Mouse (Mus musculus): ENCODE measurements around the gene Cnpy3. TPM values are rescaled to one million over a fixed set of nuclear protein-coding genes. Genes with fewer than 3 reads are reported as not detected.

The Cnpy3 gene
- total RNA-seq, 2 experiments from 2014 or later: 68.6 to 121 TPM

GRCm38 (mm10) chr17:46690665-46691064, 61.3 kb downstream of the Cnpy3 start:
- ATAC-seq (replicated peaks; ENCODE audit: poor library complexity, severe bottlenecking): no peak

DNA sequence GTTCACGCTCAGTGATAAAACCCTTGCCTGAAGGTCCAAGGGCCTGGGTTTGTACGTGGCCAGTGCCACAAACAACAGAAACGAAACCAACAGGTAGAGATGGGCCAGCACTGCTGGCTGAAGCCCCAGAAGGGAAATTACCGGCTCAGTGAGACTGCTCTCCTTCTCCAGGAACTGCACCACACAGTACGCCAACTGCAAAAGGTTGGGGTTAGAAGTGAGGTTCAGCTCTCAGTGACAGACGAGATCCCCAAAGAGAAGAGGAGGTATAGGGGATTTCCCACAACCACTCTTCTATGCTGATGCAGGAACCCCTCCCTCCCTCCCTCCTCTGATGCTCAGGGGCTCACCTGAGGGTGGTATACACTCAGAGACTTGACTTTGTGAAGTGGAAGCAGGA, 66.1 kb downstream of the Cnpy3 start:
- ATAC-seq (replicated peaks; ENCODE audit: poor library complexity, severe bottlenecking): no peak

Other genes starting within 250 kb of the Cnpy3 start
- 14.2 and 34.8 TPM in 2 replicates for gene Cul9, start 205.8 kb downstream of the Cnpy3 start, total RNA-seq (2014; fragmentation: Nextera tagmentation)
- gene Cul9, start 205.8 kb downstream of the Cnpy3 start, total RNA-seq (2017): 7.5 and 8.9 TPM in 2 replicates
- gene Srf, start 196.0 kb downstream of the Cnpy3 start, total RNA-seq (2014; fragmentation: Nextera tagmentation): 27.4 and 42.7 TPM in 2 replicates
- gene Srf, start 196.0 kb downstream of the Cnpy3 start, total RNA-seq (2017): 29.6 and 47.7 TPM in 2 replicates
- gene Ptk7, start 122.7 kb downstream of the Cnpy3 start, total RNA-seq (2014; fragmentation: Nextera tagmentation): 3.6 and 4.3 TPM in 2 replicates
- 3.7 and 3.8 TPM in 2 replicates for gene Ptk7, start 122.7 kb downstream of the Cnpy3 start, total RNA-seq (2017)
- gene Klc4, start 106.2 kb downstream of the Cnpy3 start, total RNA-seq (2014; fragmentation: Nextera tagmentation): 5.6 and 8.5 TPM in 2 replicates
- gene Klc4, start 106.2 kb downstream of the Cnpy3 start, total RNA-seq (2017): 7.9 and 11.5 TPM in 2 replicates
- gene Mrpl2, start 106.0 kb downstream of the Cnpy3 start, total RNA-seq (2014; fragmentation: Nextera tagmentation): 106 and 113 TPM in 2 replicates
- 103 and 133 TPM in 2 replicates for gene Mrpl2, start 106.0 kb downstream of the Cnpy3 start, total RNA-seq (2017)
- 16.8 and 21.6 TPM in 2 replicates for gene Cul7, start 101.9 kb downstream of the Cnpy3 start, total RNA-seq (2014; fragmentation: Nextera tagmentation)
- gene Cul7, start 101.9 kb downstream of the Cnpy3 start, total RNA-seq (2017): 10.0 and 13.2 TPM in 2 replicates
- 15.7 and 21.3 TPM in 2 replicates for gene Rrp36, start 77.9 kb downstream of the Cnpy3 start, total RNA-seq (2014; fragmentation: Nextera tagmentation)
- gene Rrp36, start 77.9 kb downstream of the Cnpy3 start, total RNA-seq (2017): 48.2 and 66.9 TPM in 2 replicates
- gene Mea1, start 73.4 kb downstream of the Cnpy3 start, total RNA-seq (2014; fragmentation: Nextera tagmentation): 56.5 and 76.8 TPM in 2 replicates
- gene Mea1, start 73.4 kb downstream of the Cnpy3 start, total RNA-seq (2017): 73.8 and 82.4 TPM in 2 replicates
- gene Klhdc3, start 71.3 kb downstream of the Cnpy3 start, total RNA-seq (2014; fragmentation: Nextera tagmentation): 62.5 and 77.9 TPM in 2 replicates
- gene Klhdc3, start 71.3 kb downstream of the Cnpy3 start, total RNA-seq (2017): 26.8 and 30.9 TPM in 2 replicates
- gene Ppp2r5d, start 47.1 kb downstream of the Cnpy3 start, total RNA-seq (2014; fragmentation: Nextera tagmentation): 48.7 and 49.3 TPM in 2 replicates
- gene Ppp2r5d, start 47.1 kb downstream of the Cnpy3 start, total RNA-seq (2017): 45.9 and 57.1 TPM in 2 replicates
- 9.7 and 22.9 TPM in 2 replicates for gene Pex6, start 40.8 kb downstream of the Cnpy3 start, total RNA-seq (2014; fragmentation: Nextera tagmentation)
- gene Pex6, start 40.8 kb downstream of the Cnpy3 start, total RNA-seq (2017): 11.3 and 13.2 TPM in 2 replicates
- gene Gnmt, start 23.0 kb downstream of the Cnpy3 start, total RNA-seq (2014; fragmentation: Nextera tagmentation): 1.1 TPM in 1 of 2 replicates, not detected in the other
- gene Gnmt, start 23.0 kb downstream of the Cnpy3 start, total RNA-seq (2017): 1.0 TPM in 1 of 2 replicates, not detected in the other
- gene Ptcra, start 11.5 kb upstream of the Cnpy3 start, total RNA-seq (2014; fragmentation: Nextera tagmentation): 1.3 TPM in 1 of 2 replicates, not detected in the other
- not detected in 2 replicates for gene Ptcra, start 11.5 kb upstream of the Cnpy3 start, total RNA-seq (2017)
- gene 2310039H08Rik, start 20.4 kb upstream of the Cnpy3 start, total RNA-seq (2014; fragmentation: Nextera tagmentation): 18.0 and 37.9 TPM in 2 replicates
- gene 2310039H08Rik, start 20.4 kb upstream of the Cnpy3 start, total RNA-seq (2017): 21.5 and 26.9 TPM in 2 replicates
- 77.5 and 102 TPM in 2 replicates for gene Rpl7l1, start 30.5 kb upstream of the Cnpy3 start, total RNA-seq (2014; fragmentation: Nextera tagmentation)
- gene Rpl7l1, start 30.5 kb upstream of the Cnpy3 start, total RNA-seq (2017): 153 and 206 TPM in 2 replicates
- gene Bicral, start 106.3 kb upstream of the Cnpy3 start, total RNA-seq (2014; fragmentation: Nextera tagmentation): 24.6 and 25.8 TPM in 2 replicates
- gene Bicral, start 106.3 kb upstream of the Cnpy3 start, total RNA-seq (2017): 9.0 and 11.7 TPM in 2 replicates
- gene Tbcc, start 138.5 kb upstream of the Cnpy3 start, total RNA-seq (2014; fragmentation: Nextera tagmentation): 7.9 and 11.4 TPM in 2 replicates
- 9.1 and 14.0 TPM in 2 replicates for gene Tbcc, start 138.5 kb upstream of the Cnpy3 start, total RNA-seq (2017)
- gene Prph2, start 158.2 kb upstream of the Cnpy3 start, total RNA-seq (2014; fragmentation: Nextera tagmentation): not detected in 2 replicates
- not detected in 2 replicates for gene Prph2, start 158.2 kb upstream of the Cnpy3 start, total RNA-seq (2017)

Measured in granulocyte monocyte progenitor cell, adult 5-6 weeks (primary cell).